Mouse (Mus musculus) spleen, adult 2 months (tissue): Measurements from ENCODE around the gene Hils1.

Experiments used
- CTCF ChIP-seq: fragments of 200-500 bp; IDR thresholded peaks from 2 replicates; pipeline ENCODE4 v1.5.1; 2011; ENCODE audit warnings: mild to moderate bottlenecking, inconsistent platforms; ENCODE audit not compliant: insufficient read depth, insufficient read length, insufficient replicate concordance; ENCODE audit errors: extremely low read depth
- POLR2A ChIP-seq: fragments of 200-500 bp; IDR thresholded peaks from 2 replicates; pipeline ENCODE4 v1.6.1; 2011; ENCODE audit warnings: low read depth, low read length, inconsistent platforms

- TF ChIP-seq CTCF (no peak), POLR2A (no peak)
Measured at GRCm38 (mm10) chr11:95015484-95015883, 48.1 kb downstream of the Hils1 start.
